Mouse (Mus musculus) MEL (cell line): ENCODE data around the gene Atrnl1.
"Not testable (repeated sequence)": the region's sequence is repeated elsewhere in the genome, so short reads cannot be mapped to it uniquely, and the experiment has no call there.

Source experiments
- CHD2 ChIP-seq: IDR thresholded peaks from 2 replicates; pipeline ENCODE4 v1.6.1; 2011; ENCODE audit warnings: low read length, improper control_type of control experiment
- CTCF ChIP-seq, 3 experiments: IDR thresholded peaks in 2 of 3; conservative IDR thresholded peaks in 1 of 3; 2 replicates each; pipeline ENCODE4 v1.5.1; 2011 to 2012; ENCODE audit warnings: low read length in 3 of 3, low read depth in 2 of 3, mild to moderate bottlenecking in 2 of 3, improper control_type of control experiment in 1 of 3, inconsistent platforms in 1 of 3, mixed read lengths in 1 of 3, moderate library complexity in 1 of 3; ENCODE audit not compliant: control insufficient read depth in 1 of 3, insufficient read depth in 1 of 3, poor library complexity in 1 of 3, severe bottlenecking in 1 of 3
- EP300 ChIP-seq, 2 experiments: IDR thresholded peaks; 2 replicates each; pipeline ENCODE4 v1.6.1; 2011; ENCODE audit warnings: improper control_type of control experiment in 2 of 2, low read length in 2 of 2, low read depth in 1 of 2, mild to moderate bottlenecking in 1 of 2
- JUND ChIP-seq: IDR thresholded peaks from 2 replicates; pipeline ENCODE4 v1.6.1; 2011; ENCODE audit warnings: low read depth, mild to moderate bottlenecking, improper control_type of control experiment, low read length
- MEF2A ChIP-seq: IDR thresholded peaks from 2 replicates; pipeline ENCODE4 v1.6.1; 2014; ENCODE audit warnings: low read depth, mild to moderate bottlenecking, inconsistent platforms, low read length, improper control_type of control experiment; ENCODE audit not compliant: poor library complexity, insufficient replicate concordance, severe bottlenecking; ENCODE audit errors: extremely low read depth
- MXI1 ChIP-seq: IDR thresholded peaks from 2 replicates; pipeline ENCODE4 v1.6.1; 2011; ENCODE audit warnings: mild to moderate bottlenecking, low read depth, low read length, improper control_type of control experiment
- POLR2A ChIP-seq, 2 experiments: IDR thresholded peaks; 2 replicates each; pipeline ENCODE4 v1.6.1; 2011 to 2012; ENCODE audit warnings: low read length in 2 of 2, mild to moderate bottlenecking in 2 of 2, control low read depth in 1 of 2, improper control_type of control experiment in 1 of 2, low read depth in 1 of 2, moderate library complexity in 1 of 2; ENCODE audit not compliant: control insufficient read depth in 1 of 2, insufficient read depth in 1 of 2, poor library complexity in 1 of 2
- POLR2AphosphoS5 ChIP-seq: IDR thresholded peaks from 2 replicates; pipeline ENCODE4 v1.6.1; 2012; ENCODE audit warnings: low read depth, borderline replicate concordance, mild to moderate bottlenecking, inconsistent platforms, low read length, moderate library complexity, mixed read lengths
- TAL1 ChIP-seq: IDR thresholded peaks from 2 replicates; pipeline ENCODE4 v1.6.1; 2012; ENCODE audit warnings: mild to moderate bottlenecking, inconsistent platforms, low read length, moderate library complexity, mixed read lengths

DNA sequence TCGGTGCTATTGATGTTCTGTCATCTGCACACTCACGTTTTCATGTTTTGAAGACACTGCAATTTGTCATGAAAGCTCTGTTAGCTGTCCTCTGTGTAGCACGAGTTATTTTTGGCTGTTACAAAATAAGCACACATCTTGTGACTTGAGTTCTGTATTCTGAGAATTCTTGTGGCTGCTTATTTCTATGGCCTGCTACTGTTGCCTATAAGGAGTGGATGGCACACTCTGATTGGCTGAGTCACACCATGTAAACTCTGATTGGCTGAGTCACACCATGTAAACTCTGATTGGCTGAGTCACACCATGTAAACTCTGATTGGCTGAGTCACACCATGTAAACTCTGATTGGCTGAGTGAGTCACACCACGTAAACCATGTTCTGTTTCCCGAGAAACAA, 85.9 kb downstream of the Atrnl1 start:
- TF ChIP-seq MEF2A; CTCF (IDR thresholded peaks at IDR 0.05 in 2 of 3, conservative IDR thresholded peaks at IDR 0.05 in 1 of 3; ENCODE audit: control insufficient read depth in 1 of 3, insufficient read depth in 1 of 3, low read depth in 2 of 3, low read length in 3 of 3, poor library complexity in 1 of 3, severe bottlenecking in 1 of 3); EP300 (IDR thresholded peaks at IDR 0.05; ENCODE audit: low read depth in 1 of 2, low read length in 2 of 2); POLR2AphosphoS5; MXI1; TAL1; CHD2; JUND; POLR2A (IDR thresholded peaks at IDR 0.05; ENCODE audit: control insufficient read depth in 1 of 2, insufficient read depth in 1 of 2, low read depth in 1 of 2, low read length in 2 of 2, poor library complexity in 1 of 2): not testable (repeated sequence)
